Mouse (Mus musculus): ENCODE results near the gene Gm3646.
A peak's percentile ranks its signal among the peaks of the same experiment; 100 is the strongest.

The Gm3646 gene

GRCm38 (mm10) chr1:39779111-39779980 lies 25.8 kb downstream of the Gm3646 start:
- no peak for DNase-seq (ENCODE audit: low spot score in 2 of 2)

GRCm38 (mm10) chr1:39773991-39774729 lies 31.0 kb downstream of the Gm3646 start:
- no peak for DNase-seq (ENCODE audit: low spot score in 2 of 2)

GRCm38 (mm10) chr1:39773551-39773950 lies 31.6 kb downstream of the Gm3646 start:
- no peak for DNase-seq (ENCODE audit: low spot score in 2 of 2)

- DNase-seq (ENCODE audit: low spot score in 2 of 2) = no peak
Observed at GRCm38 (mm10) chr1:39772401-39773095, 32.6 kb downstream of the Gm3646 start.

GRCm38 (mm10) chr1:39770436-39770835 lies 34.7 kb downstream of the Gm3646 start:
- no peak for DNase-seq (ENCODE audit: low spot score in 2 of 2)

GRCm38 (mm10) chr1:39768017-39768416 lies 37.1 kb downstream of the Gm3646 start:
- no peak for DNase-seq (ENCODE audit: low spot score in 2 of 2)

- DNase-seq (ENCODE audit: low spot score in 2 of 2) = no peak
Observed at GRCm38 (mm10) chr1:39765854-39766493, 39.2 kb downstream of the Gm3646 start.

GRCm38 (mm10) chr1:39762025-39762370 lies 43.1 kb downstream of the Gm3646 start:
- DNase-seq (ENCODE audit: low spot score in 2 of 2) = peak; percentile 65 to 75

- peak; percentile 44 to 65 for DNase-seq (ENCODE audit: low spot score in 2 of 2)
Observed at GRCm38 (mm10) chr1:39761211-39762024, 43.7 kb downstream of the Gm3646 start.

GRCm38 (mm10) chr1:39760181-39760715 lies 44.9 kb downstream of the Gm3646 start:
- no peak for DNase-seq (ENCODE audit: low spot score in 2 of 2)

GRCm38 (mm10) chr1:39759231-39760175 lies 45.6 kb downstream of the Gm3646 start:
- DNase-seq (ENCODE audit: low spot score in 2 of 2) = no peak

- no peak for DNase-seq (ENCODE audit: low spot score in 2 of 2)
Observed at GRCm38 (mm10) chr1:39758244-39758643, 46.9 kb downstream of the Gm3646 start.

- DNase-seq (ENCODE audit: low spot score in 2 of 2) = no peak
Observed at GRCm38 (mm10) chr1:39756952-39757351, 48.2 kb downstream of the Gm3646 start.

GRCm38 (mm10) chr1:39754224-39754957 lies 50.7 kb downstream of the Gm3646 start:
- no peak for DNase-seq (ENCODE audit: low spot score in 2 of 2)

All from frontal cortex, postnatal 14 days (tissue).